Mouse (Mus musculus): Measurements from ENCODE around the gene Fgfr2.

Fgfr2 gene

GRCm38 (mm10) chr7:130890871-130891270 is 2232.3 kb downstream of the Fgfr2 start:
- DNase-seq (ENCODE audit: low spot score) = no peak

- DNase-seq (ENCODE audit: low spot score) = no peak
Observed at GRCm38 (mm10) chr7:130887946-130888345, 2235.2 kb downstream of the Fgfr2 start.

GRCm38 (mm10) chr7:130886246-130886645 is 2236.9 kb downstream of the Fgfr2 start:
- DNase-seq (ENCODE audit: low spot score) = no peak

GRCm38 (mm10) chr7:130884161-130884560 is 2239.0 kb downstream of the Fgfr2 start:
- no peak for DNase-seq (ENCODE audit: low spot score)

- DNase-seq (ENCODE audit: low spot score) = no peak
Observed at GRCm38 (mm10) chr7:130867256-130867655, 2255.9 kb downstream of the Fgfr2 start.

GRCm38 (mm10) chr7:130866640-130867039 is 2256.5 kb downstream of the Fgfr2 start:
- DNase-seq (ENCODE audit: low spot score) = no peak

- DNase-seq (ENCODE audit: low spot score) = peak; percentile 89
Observed at GRCm38 (mm10) chr7:130865613-130866591, 2257.2 kb downstream of the Fgfr2 start, which contains the start of gene Plekha1. Gene Plekha1 (plus strand): TSS chr7:130865756.

- no peak for DNase-seq (ENCODE audit: low spot score)
Observed at GRCm38 (mm10) chr7:130864711-130865110, 2258.4 kb downstream of the Fgfr2 start.

GRCm38 (mm10) chr7:130862501-130862900 is 2260.6 kb downstream of the Fgfr2 start:
- DNase-seq (ENCODE audit: low spot score) = no peak

GRCm38 (mm10) chr7:130860721-130861142 is 2262.4 kb downstream of the Fgfr2 start:
- DNase-seq (ENCODE audit: low spot score) = no peak

GRCm38 (mm10) chr7:130859926-130860325 is 2263.2 kb downstream of the Fgfr2 start:
- no peak for DNase-seq (ENCODE audit: low spot score)

GRCm38 (mm10) chr7:130857973-130858372 is 2265.2 kb downstream of the Fgfr2 start:
- DNase-seq (ENCODE audit: low spot score) = no peak

GRCm38 (mm10) chr7:130855681-130856080 is 2267.5 kb downstream of the Fgfr2 start:
- no peak for DNase-seq (ENCODE audit: low spot score)

GRCm38 (mm10) chr7:130854684-130855292 is 2268.4 kb downstream of the Fgfr2 start:
- DNase-seq (ENCODE audit: low spot score) = no peak

- no peak for DNase-seq (ENCODE audit: low spot score)
Observed at GRCm38 (mm10) chr7:130847164-130847718, 2275.9 kb downstream of the Fgfr2 start.

- no peak for DNase-seq (ENCODE audit: low spot score)
Observed at GRCm38 (mm10) chr7:130839380-130840100, 2283.6 kb downstream of the Fgfr2 start.

GRCm38 (mm10) chr7:130838658-130839025 is 2284.5 kb downstream of the Fgfr2 start:
- no peak for DNase-seq (ENCODE audit: low spot score)

GRCm38 (mm10) chr7:130837941-130838657 is 2285.1 kb downstream of the Fgfr2 start:
- DNase-seq (ENCODE audit: low spot score) = no peak

- DNase-seq (ENCODE audit: low spot score) = no peak
Observed at GRCm38 (mm10) chr7:130836066-130836465, 2287.1 kb downstream of the Fgfr2 start.

GRCm38 (mm10) chr7:130834958-130835861 is 2287.9 kb downstream of the Fgfr2 start:
- no peak for DNase-seq (ENCODE audit: low spot score)

Measured in ovary, postnatal 14 days (tissue).